ENCODE assay signal across 18 mouse cellular contexts in genomic region chr17:24362527-24362926, GRCm38 (mm10). TPM values are rescaled to one million over a fixed set of nuclear protein-coding genes. Genes with fewer than 3 reads are reported as not detected.
DNase-seq lines count a peak whose midpoint lies in the region; ATAC-seq lines count a peak whose summit lies in the region.
"Had no signal": no experiment of that assay in that cellular context is flagged by ENCODE, and none has a peak within 500 bp of the region (broad histone marks: within the 10 kb centered on the region; RNA-seq: fewer than 3 reads in every experiment).

No protein-coding gene starts in this region.

- DNase-seq in Muller cell, postnatal 12 days (ENCODE audit: inconsistent ontology term): peak; percentile 37
- DNase-seq in kidney, adult 18-20 months: peak; percentile 53
- peak; percentile 39 for DNase-seq in kidney, postnatal 10 days
- no peak for DNase-seq in thymus, postnatal 10 days (ENCODE audit: low spot score in 2 of 2)
- DNase-seq in cerebellum, adult 9-10 months: no peak
- DNase-seq: cerebellum, postnatal 10 days; gastrocnemius, postnatal 14 days; lung, postnatal 4 days; right cerebral cortex, postnatal 14 days; thymus, postnatal 36 days had no signal

- peak; percentile 65 for ATAC-seq in stomach, embryonic 15.5 days (ENCODE audit: insufficient read depth, low FRiP score, low read depth)
- ATAC-seq in hindbrain, embryonic 13.5 days (ENCODE audit: low FRiP score): no peak

- no peaks in the 10 kb centered on the region for H3K27me3 ChIP-seq in stomach, embryonic 15.5 days (replicated peaks)
- H3K27me3 ChIP-seq in hindbrain, embryonic 13.5 days: no peaks in the 10 kb centered on the region
- H3K27me3 ChIP-seq: limb, embryonic 15.5 days; midbrain, embryonic 12.5 days; neural tube, embryonic 13.5 days had no signal

- no peak overlapping the region for H3K27ac ChIP-seq in stomach, embryonic 15.5 days
- H3K27ac ChIP-seq in hindbrain, embryonic 13.5 days: no peak overlapping the region
- H3K27ac ChIP-seq: limb, embryonic 15.5 days; midbrain, embryonic 12.5 days; neural tube, embryonic 13.5 days had no signal

- peaks cover 15% of the 10 kb centered on the region; the same call in 1 of the 2 replicates for H3K4me1 ChIP-seq in stomach, embryonic 15.5 days
- H3K4me1 ChIP-seq in hindbrain, embryonic 13.5 days (replicated peaks): no peaks in the 10 kb centered on the region
- H3K4me1 ChIP-seq: limb, embryonic 15.5 days; neural tube, embryonic 13.5 days had no signal

- H3K4me3 ChIP-seq in stomach, embryonic 15.5 days (replicated peaks): no peak overlapping the region
- H3K4me3 ChIP-seq in hindbrain, embryonic 13.5 days: no peak overlapping the region
- H3K4me3 ChIP-seq: limb, embryonic 15.5 days; midbrain, embryonic 12.5 days; neural tube, embryonic 13.5 days had no signal

- H3K9ac ChIP-seq in stomach, embryonic 15.5 days: no peak overlapping the region
- no peak overlapping the region for H3K9ac ChIP-seq in hindbrain, embryonic 13.5 days
- H3K9ac ChIP-seq: limb, embryonic 15.5 days; midbrain, embryonic 12.5 days; neural tube, embryonic 13.5 days had no signal

- H3K36me3 ChIP-seq in stomach, embryonic 15.5 days: no peaks in the 10 kb centered on the region
- peaks cover 48% of the 10 kb centered on the region for H3K36me3 ChIP-seq in hindbrain, embryonic 13.5 days

- no peak overlapping the region for H3K4me2 ChIP-seq in stomach, embryonic 15.5 days
- H3K4me2 ChIP-seq in hindbrain, embryonic 13.5 days: no peak overlapping the region
- H3K4me2 ChIP-seq: limb, embryonic 15.5 days; midbrain, embryonic 12.5 days; neural tube, embryonic 13.5 days had no signal

- WGBS in stomach, embryonic 15.5 days: 63% methylated on average over 9 of the region's 9 CpGs
- WGBS in hindbrain, embryonic 13.5 days: 74% methylated on average over 9 of the region's 9 CpGs

- no peaks in the 10 kb centered on the region for H3K9me3 ChIP-seq in stomach, embryonic 15.5 days
- H3K9me3 ChIP-seq in hindbrain, embryonic 13.5 days: no peaks in the 10 kb centered on the region
- H3K9me3 ChIP-seq: limb, embryonic 15.5 days; midbrain, embryonic 12.5 days; neural tube, embryonic 13.5 days had no signal

RNA-seq across cellular contexts. Expression of gene Abca3, which starts 10.8 kb away (rescaled TPM):
- 11.9 TPM in 2 replicates for polyA plus RNA-seq in stomach, embryonic 15.5 days (2015; fragmentation: Nextera tagmentation; extraction: Ambion mirVana)
- 23.4 and 25.5 TPM in 2 replicates for polyA plus RNA-seq in hindbrain, embryonic 13.5 days (2015; fragmentation: Nextera tagmentation; extraction: Ambion mirVana)

RNA-seq across cellular contexts. Expression of gene Abca17, which starts 11.7 kb away (rescaled TPM):
- 0.09 and 0.23 TPM in 2 replicates for polyA plus RNA-seq in stomach, embryonic 15.5 days (2015; fragmentation: Nextera tagmentation; extraction: Ambion mirVana)
- polyA plus RNA-seq in hindbrain, embryonic 13.5 days (2015; fragmentation: Nextera tagmentation; extraction: Ambion mirVana): 0.43 and 0.61 TPM in 2 replicates
- polyA plus RNA-seq: forebrain, embryonic 11.5 days; heart, embryonic 16.5 days; hindbrain, embryonic 11.5 days; limb, embryonic 15.5 days; midbrain, embryonic 12.5 days had no signal

RNA-seq across cellular contexts. Expression of gene Rnps1, which starts 51.8 kb away (rescaled TPM):
- 230 and 250 TPM in 2 replicates for polyA plus RNA-seq in stomach, embryonic 15.5 days (2015; fragmentation: Nextera tagmentation; extraction: Ambion mirVana)
- 328 and 342 TPM in 2 replicates for polyA plus RNA-seq in hindbrain, embryonic 13.5 days (2015; fragmentation: Nextera tagmentation; extraction: Ambion mirVana)

Comparison
In these comparisons a context has a peak if more than half of its experiments do, and no peak if none do; other contexts are left out.
1. DNase-seq: peak in Muller cell, postnatal 12 days (single experiment), kidney, adult 18-20 months (single experiment) and kidney, postnatal 10 days (single experiment); none in thymus, postnatal 10 days (0 of 2) and cerebellum, adult 9-10 months (single experiment).